11 mouse cellular contexts compared by ENCODE assay signal in the genomic region with DNA sequence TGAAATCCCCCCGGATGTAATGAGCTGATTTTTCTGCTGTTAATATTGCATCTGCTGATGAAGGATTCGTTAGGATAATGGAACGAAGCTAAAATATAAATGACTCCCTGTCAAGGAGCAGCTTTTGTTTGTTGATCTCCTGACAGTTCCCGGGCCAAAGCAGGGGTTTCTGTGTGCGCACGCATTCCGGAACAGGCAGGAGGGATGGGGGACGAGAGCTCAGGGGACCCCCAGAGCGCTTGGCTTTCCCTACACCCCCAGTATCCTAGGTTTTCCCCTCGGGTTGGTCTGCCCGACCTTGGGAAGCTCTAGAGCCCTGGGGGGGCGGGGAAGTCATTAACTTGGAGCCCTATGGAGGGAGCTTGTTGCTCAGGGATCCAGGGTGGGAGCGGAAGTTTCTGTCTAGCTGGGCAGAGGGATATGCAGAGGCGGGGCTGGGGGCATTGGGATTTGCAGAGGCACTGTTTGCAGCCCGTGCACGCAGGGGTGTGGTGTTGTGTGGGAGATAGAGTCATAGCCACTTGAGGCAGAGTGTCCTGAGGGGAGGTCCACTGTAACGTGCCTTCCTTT.
DNase-seq lines count a peak whose midpoint lies in the region; ATAC-seq lines count a peak whose summit lies in the region.
"Had no signal": no experiment of that assay in that cellular context is flagged by ENCODE, and none has a peak within 500 bp of the region (broad histone marks: within the 10 kb centered on the region; RNA-seq: fewer than 3 reads in every experiment).

No protein-coding gene starts in this region.

- no peaks in the 10 kb centered on the region for H3K36me3 ChIP-seq in kidney, embryonic 15.5 days
- no peaks in the 10 kb centered on the region for H3K36me3 ChIP-seq in hindbrain, embryonic 14.5 days (replicated peaks; ENCODE audit: control insufficient read depth, insufficient read depth)
- H3K36me3 ChIP-seq in midbrain, embryonic 13.5 days = no peaks in the 10 kb centered on the region

- DNase-seq in embryo, embryonic 11 days = peak; percentile 56
- no peak for DNase-seq in embryo, embryonic 10.5 days (ENCODE audit: low spot score)
- DNase-seq in kidney, postnatal 36 days = no peak
- DNase-seq in hindbrain, embryonic 14.5 days (ENCODE audit: low spot score) = no peak
- DNase-seq in layer of hippocampus, adult 9-11 months = no peak
- DNase-seq in layer of hippocampus, adult 11-12 months (ENCODE audit: low spot score) = no peak
- DNase-seq: retina, postnatal 1 day had no signal

- no peak for ATAC-seq in kidney, embryonic 15.5 days (replicated peaks; ENCODE audit: low FRiP score)
- ATAC-seq in hindbrain, embryonic 14.5 days (ENCODE audit: low FRiP score) = no peak
- ATAC-seq in midbrain, embryonic 13.5 days = no peak
- ATAC-seq: Patski had no signal

- 32% methylated on average over 17 of the region's 17 CpGs for WGBS in kidney, embryonic 15.5 days
- 9% methylated on average over 17 of the region's 17 CpGs for WGBS in hindbrain, embryonic 14.5 days
- WGBS in midbrain, embryonic 13.5 days = 13% methylated on average over 17 of the region's 17 CpGs

- no peak overlapping the region for H3K27ac ChIP-seq in kidney, embryonic 15.5 days
- H3K27ac ChIP-seq in hindbrain, embryonic 14.5 days = peak overlapping the region; percentile 53; the same call in 1 of the 2 replicates
- H3K27ac ChIP-seq in midbrain, embryonic 13.5 days = no peak overlapping the region

- H3K4me3 ChIP-seq in kidney, embryonic 15.5 days (replicated peaks) = no peak overlapping the region
- no peak overlapping the region for H3K4me3 ChIP-seq in hindbrain, embryonic 14.5 days (replicated peaks; ENCODE audit: low read length)
- H3K4me3 ChIP-seq in midbrain, embryonic 13.5 days (replicated peaks) = no peak overlapping the region
- H3K4me3 ChIP-seq: megakaryocyte, embryonic 14.5 days had no signal

- H3K4me1 ChIP-seq in kidney, embryonic 15.5 days = peaks cover 46% of the 10 kb centered on the region
- H3K4me1 ChIP-seq in hindbrain, embryonic 14.5 days (replicated peaks; ENCODE audit: control insufficient read depth, insufficient read depth, low read length) = peaks cover 40% of the 10 kb centered on the region
- peaks cover 76% of the 10 kb centered on the region for H3K4me1 ChIP-seq in midbrain, embryonic 13.5 days (replicated peaks)

- H3K9ac ChIP-seq in kidney, embryonic 15.5 days = no peak overlapping the region
- H3K9ac ChIP-seq in hindbrain, embryonic 14.5 days = no peak overlapping the region
- no peak overlapping the region for H3K9ac ChIP-seq in midbrain, embryonic 13.5 days (replicated peaks)

- H3K27me3 ChIP-seq in kidney, embryonic 15.5 days = peaks cover 47% of the 10 kb centered on the region
- H3K27me3 ChIP-seq in hindbrain, embryonic 14.5 days (ENCODE audit: control insufficient read depth, insufficient read depth, low read length) = peaks cover 78% of the 10 kb centered on the region
- peaks cover 78% of the 10 kb centered on the region for H3K27me3 ChIP-seq in midbrain, embryonic 13.5 days
- H3K27me3 ChIP-seq: Patski had no signal

- H3K4me2 ChIP-seq in kidney, embryonic 15.5 days = peak overlapping the region; percentile 45
- peak overlapping the region; percentile 28 for H3K4me2 ChIP-seq in hindbrain, embryonic 14.5 days (replicated peaks)
- peak overlapping the region; percentile 29 for H3K4me2 ChIP-seq in midbrain, embryonic 13.5 days (replicated peaks)

- no peaks in the 10 kb centered on the region for H3K9me3 ChIP-seq in kidney, embryonic 15.5 days (replicated peaks)
- H3K9me3 ChIP-seq in hindbrain, embryonic 14.5 days (ENCODE audit: control insufficient read depth, low read length) = no peaks in the 10 kb centered on the region
- no peaks in the 10 kb centered on the region for H3K9me3 ChIP-seq in midbrain, embryonic 13.5 days
- H3K9me3 ChIP-seq: megakaryocyte, embryonic 14.5 days had no signal
